Mouse (Mus musculus): ENCODE data around the gene Gstcd. TPM values are rescaled to one million over a fixed set of nuclear protein-coding genes. Genes with fewer than 3 reads are reported as not detected.

Gstcd gene
- polyA plus RNA-seq, 2 experiments from 2014 or later, result 2.5 to 4.0 TPM

GRCm38 (mm10) chr3:132939006-132939405, 152.8 kb downstream of the Gstcd start:
- no peak for ATAC-seq

- no peak for ATAC-seq
Observed at GRCm38 (mm10) chr3:132934649-132935048, 157.2 kb downstream of the Gstcd start.

Other genes starting within 250 kb of the Gstcd start
- under 1 TPM in 1 of 2 experiments, not detected in 1; 0.29 TPM for gene Npnt, start 141.7 kb downstream of the Gstcd start, polyA plus RNA-seq (2017; shearing (Covaris generic))
- gene Ints12, start 193 bp downstream of the Gstcd start, polyA plus RNA-seq (2017; shearing (Covaris generic)), result 10 to 100 TPM; 17.1 to 20.7 TPM
- gene Arhgef38, start 142.9 kb upstream of the Gstcd start, polyA plus RNA-seq (2017; shearing (Covaris generic)), result not detected
- gene Ppa2, start 218.1 kb upstream of the Gstcd start, polyA plus RNA-seq (2017; shearing (Covaris generic)), result 10 to 100 TPM; 22.9 to 24.4 TPM